Mouse (Mus musculus) lung, adult 2 months (tissue): ENCODE results near the gene Pgd.

Experiments used
- CTCF ChIP-seq: fragments of 200-500 bp; IDR thresholded peaks from 2 replicates; pipeline ENCODE4 v1.5.1; 2011; ENCODE audit warnings: mild to moderate bottlenecking, low read length, control low read depth; ENCODE audit not compliant: insufficient read depth
- POLR2A ChIP-seq: fragments of 200-500 bp; IDR thresholded peaks from 2 replicates; pipeline ENCODE4 v1.6.1; 2011; ENCODE audit warnings: low read depth, mild to moderate bottlenecking, control low read depth, low read length, borderline replicate concordance; ENCODE audit errors: extremely low read depth

DNA sequence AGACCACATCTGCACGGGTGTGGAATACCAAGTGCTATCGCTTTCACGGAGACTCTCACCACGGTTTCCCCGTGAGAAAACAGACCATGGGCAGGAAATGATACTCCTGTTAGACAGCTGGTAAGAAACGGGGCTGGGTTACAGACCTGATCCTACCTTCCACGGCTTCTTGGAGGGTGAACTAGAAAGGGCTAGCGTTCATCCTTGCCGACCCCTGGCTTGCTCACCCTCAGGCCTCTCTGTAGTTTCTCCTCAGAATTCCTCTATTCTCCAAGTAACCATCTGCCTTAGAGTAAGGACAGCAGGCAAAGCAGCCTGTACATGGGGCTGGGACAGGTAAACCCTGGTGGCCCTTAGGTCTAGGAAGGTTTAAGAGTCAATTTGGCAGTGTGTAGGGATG lies 17.4 kb downstream of the Pgd start:
- TF ChIP-seq POLR2A (no peak), CTCF (no peak)
